Mouse (Mus musculus): ENCODE results near the gene Pomgnt2. TPM values are rescaled to one million over a fixed set of nuclear protein-coding genes. Genes with fewer than 3 reads are reported as not detected.

Pomgnt2 gene
- polyA plus RNA-seq (2015; fragmentation: Nextera tagmentation; extraction: Ambion mirVana) = 6.6 and 7.4 TPM in 2 replicates

GRCm38 (mm10) chr9:121997010-121997409 is at the start of gene Pomgnt2:
Gene Pomgnt2 (minus strand): TSS chr9:121997110.

DNA sequence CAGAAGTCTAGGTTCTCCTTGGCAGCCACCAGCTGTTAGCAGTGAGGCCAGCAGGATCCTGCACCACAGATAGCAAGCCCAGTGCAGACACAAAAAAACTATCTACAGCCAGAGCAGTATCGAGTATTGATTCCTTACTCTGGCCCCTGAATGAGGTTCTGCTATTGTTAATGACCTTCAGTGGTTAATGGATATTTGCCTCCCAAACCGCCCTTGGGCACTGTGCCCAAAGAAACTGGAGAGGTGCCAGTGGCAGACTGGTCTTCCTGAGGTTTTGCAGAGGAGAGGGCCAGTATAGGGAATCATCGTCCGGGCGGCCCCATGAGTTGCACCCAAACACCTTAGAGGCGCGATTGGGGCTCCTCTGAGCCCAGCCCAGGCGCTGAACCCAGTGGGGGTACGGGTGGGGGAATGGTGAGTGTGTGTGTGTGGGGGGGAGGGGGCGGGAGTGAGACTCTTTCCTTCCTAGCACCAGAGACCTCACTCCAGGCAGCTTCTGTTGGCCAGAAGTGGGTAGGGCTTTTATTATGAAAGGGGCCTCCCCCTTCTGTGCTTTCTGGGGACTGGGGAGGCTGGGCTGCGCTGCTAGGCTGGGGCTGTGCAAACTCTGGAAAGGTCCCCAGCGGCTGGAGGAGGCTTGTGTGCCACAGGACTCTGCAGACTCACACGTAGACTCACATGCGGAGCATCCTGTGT is 46.3 kb downstream of the Pomgnt2 start, which contains the start of gene Fam198a:
Fam198a (plus strand) TSS at position 571 of the 696 bp plus-strand sequence.

Other genes with a start within 250 kb of the Pomgnt2 start
- 21.2 and 21.4 TPM in 2 replicates for gene Zfp651, start 237.8 kb downstream of the Pomgnt2 start, polyA plus RNA-seq (2015; fragmentation: Nextera tagmentation; extraction: Ambion mirVana)
- 0.08 and 0.27 TPM in 2 replicates for gene Klhl40, start 219.5 kb downstream of the Pomgnt2 start, polyA plus RNA-seq (2015; fragmentation: Nextera tagmentation; extraction: Ambion mirVana)
- gene Hhatl, start 204.6 kb downstream of the Pomgnt2 start, polyA plus RNA-seq (2015; fragmentation: Nextera tagmentation; extraction: Ambion mirVana) = 4.2 and 4.6 TPM in 2 replicates
- 0.16 and 0.33 TPM in 2 replicates for gene Ccdc13, start 157.6 kb downstream of the Pomgnt2 start, polyA plus RNA-seq (2015; fragmentation: Nextera tagmentation; extraction: Ambion mirVana)
- gene Higd1a, start 138.7 kb downstream of the Pomgnt2 start, polyA plus RNA-seq (2015; fragmentation: Nextera tagmentation; extraction: Ambion mirVana) = 265 and 303 TPM in 2 replicates
- 0.37 and 0.44 TPM in 2 replicates for gene Ackr2, start 98.8 kb downstream of the Pomgnt2 start, polyA plus RNA-seq (2015; fragmentation: Nextera tagmentation; extraction: Ambion mirVana)
- gene Cyp8b1, start 80.8 kb downstream of the Pomgnt2 start, polyA plus RNA-seq (2015; fragmentation: Nextera tagmentation; extraction: Ambion mirVana) = 0.06 TPM in 1 of 2 replicates, not detected in the other
- gene Fam198a, start 46.1 kb downstream of the Pomgnt2 start, polyA plus RNA-seq (2015; fragmentation: Nextera tagmentation; extraction: Ambion mirVana) = 4.8 and 5.6 TPM in 2 replicates
- 29.9 and 34.1 TPM in 2 replicates for gene Snrk, start 120.2 kb upstream of the Pomgnt2 start, polyA plus RNA-seq (2015; fragmentation: Nextera tagmentation; extraction: Ambion mirVana)